Mouse (Mus musculus) kidney, embryonic 14.5 days (tissue): ENCODE measurements at regions not wholly inside any gene's neighbourhood (a gene's known extent, or its start where the extent isn't known, plus 50 kb on each side); places are given as distances from the start of the nearest gene placed in this dataset.

Experiments used
- ATAC-seq: fragments of 200-750 bp; cut with Nextera tagmentation; 2 replicates; pipeline ENCODE4 v1.8.0; 2017; ENCODE audit warnings: moderate number of reproducible peaks, mild to moderate bottlenecking, moderate TSS enrichment, moderate library complexity; ENCODE audit not compliant: low FRiP score, low TSS enrichment
- H3K27ac ChIP-seq: fragments of 300-500 bp; sonication (generic); 2 replicates; pipeline ENCODE4 v1.5.1; 2014; ENCODE audit warnings: low read depth, mild to moderate bottlenecking, low read length, moderate library complexity, mixed read lengths
- H3K27me3 ChIP-seq: fragments of 300-500 bp; sonication (generic); 2 replicates; pipeline ENCODE4 v1.6.1; 2014; ENCODE audit warnings: mild to moderate bottlenecking, low read length; ENCODE audit not compliant: control insufficient read depth, insufficient read depth
- H3K36me3 ChIP-seq: fragments of 300-500 bp; sonication (generic); 2 replicates; pipeline ENCODE4 v1.6.1; 2014; ENCODE audit warnings: low read length, mixed read lengths; ENCODE audit not compliant: control insufficient read depth, insufficient read depth
- H3K4me1 ChIP-seq: fragments of 300-500 bp; sonication (generic); 2 replicates; pipeline ENCODE4 v1.6.1; 2014; ENCODE audit warnings: low read length, mixed read lengths; ENCODE audit not compliant: control insufficient read depth, insufficient read depth
- H3K4me2 ChIP-seq: fragments of 300-500 bp; sonication (generic); replicated peaks from 2 replicates; pipeline ENCODE4 v1.6.1; 2014; ENCODE audit warnings: low read depth, mild to moderate bottlenecking, low read length
- H3K4me3 ChIP-seq: fragments of 300-500 bp; sonication (generic); 2 replicates; pipeline ENCODE4 v1.5.1; 2014; ENCODE audit warnings: mild to moderate bottlenecking, low read length
- H3K9ac ChIP-seq: fragments of 300-500 bp; sonication (generic); 2 replicates; pipeline ENCODE4 v1.6.1; 2014; ENCODE audit warnings: low read depth, mild to moderate bottlenecking, low read length, moderate library complexity
- H3K9me3 ChIP-seq: fragments of 300-500 bp; sonication (generic); 2 replicates; pipeline ENCODE4 v1.6.1; 2016; ENCODE audit warnings: low read length; ENCODE audit not compliant: control insufficient read depth
- WGBS: fragments of 180-500 bp; shearing (Covaris S2); extraction: QIAGEN DNeasy Blood & Tissue Kit; methylation state at CpG from one replicate; pipeline ENCODE4 v1.1.7; 2014; 5-methylcytosine and 5-hydroxymethylcytosine counted together

- Histone ChIP-seq H3K27me3 (0 out of 2 replicates have a peak, but pooled peaks cover 3% of the 10 kb centered on the region), H3K27ac (no peak overlapping the region), H3K4me1 (no peaks in the 10 kb centered on the region), H3K4me3 (no peak overlapping the region), H3K36me3 (no peaks in the 10 kb centered on the region), H3K9ac (no peak overlapping the region), H3K9me3 (no peaks in the 10 kb centered on the region), H3K4me2 (no peak overlapping the region)
- ATAC-seq, result no peak
- 31% methylated on average over 3 of the region's 3 CpGs for WGBS
Measured at GRCm38 (mm10) chr6:64797600-64797999, 68.7 kb downstream of the Atoh1 start.

DNA sequence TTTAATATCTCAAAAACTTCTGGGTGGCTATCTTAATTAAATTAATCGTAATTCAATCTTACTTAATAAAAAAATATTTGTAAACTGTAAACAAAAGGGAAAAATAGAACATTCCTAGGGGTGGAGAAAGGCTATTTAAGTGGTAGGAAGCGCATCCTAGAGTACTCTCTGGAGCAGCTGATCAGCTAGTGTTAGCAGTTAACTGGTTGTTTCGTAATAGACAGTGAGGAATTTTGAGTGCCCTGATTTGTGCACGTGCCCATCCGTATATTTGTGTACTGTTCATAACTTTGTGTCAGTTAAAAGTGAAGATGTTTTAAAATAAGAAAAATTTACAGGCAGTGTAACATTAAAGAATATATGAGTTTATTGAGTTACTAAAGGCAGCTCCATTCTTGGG is 69.9 kb downstream of the Atoh1 start:
- Histone ChIP-seq H3K27me3 (0 out of 2 replicates have a peak, but pooled peaks cover 3% of the 10 kb centered on the region), H3K4me2 (peak overlapping the region; percentile 64), H3K9ac (no peak overlapping the region), H3K4me1 (no peaks in the 10 kb centered on the region), H3K27ac (no peak overlapping the region), H3K36me3 (no peaks in the 10 kb centered on the region), H3K9me3 (no peaks in the 10 kb centered on the region), H3K4me3 (no peak overlapping the region; the same call in 1 of the 2 replicates)
- ATAC-seq, result no peak
- 70% methylated on average over 5 of the region's 5 CpGs for WGBS

DNA sequence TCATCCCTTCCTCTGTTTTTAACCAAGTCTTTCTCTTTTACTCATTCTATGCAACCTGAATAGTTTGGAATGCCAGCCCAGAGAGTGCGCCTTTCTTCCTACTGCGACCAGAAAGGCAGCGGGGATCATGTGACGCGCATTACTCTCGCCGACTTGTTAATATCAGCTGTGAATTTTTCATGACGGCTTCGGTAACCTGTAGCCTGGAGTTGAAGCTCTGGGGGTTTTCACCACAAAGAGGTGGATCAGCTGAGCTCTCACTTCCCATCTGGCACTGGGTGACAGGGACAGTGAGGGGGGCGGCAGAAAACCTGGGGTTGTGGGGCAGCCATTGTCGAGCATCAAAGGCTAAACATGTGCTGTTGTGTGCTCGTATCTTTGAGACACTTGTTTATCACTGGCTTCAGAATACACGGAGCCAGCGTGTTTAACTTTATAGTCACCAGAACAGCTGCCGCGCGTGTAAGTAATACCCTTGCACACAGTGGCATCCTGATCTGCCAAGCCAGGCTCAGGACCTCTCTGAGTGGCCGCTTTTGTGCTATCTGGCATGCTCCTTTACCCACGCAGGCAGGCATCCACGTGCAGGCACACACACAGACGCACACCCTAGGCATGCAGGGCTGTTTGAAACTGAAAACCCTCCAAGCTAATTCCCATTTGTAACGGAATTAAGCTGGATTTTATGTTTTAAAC is 70.5 kb downstream of the Atoh1 start:
- Histone ChIP-seq H3K4me2 (peak overlapping the region; percentile 64), H3K4me1 (no peaks in the 10 kb centered on the region), H3K9ac (no peak overlapping the region), H3K27ac (no peak overlapping the region), H3K9me3 (no peaks in the 10 kb centered on the region), H3K36me3 (no peaks in the 10 kb centered on the region), H3K4me3 (peak overlapping the region; percentile 37), H3K27me3 (0 out of 2 replicates have a peak, but pooled peaks cover 3% of the 10 kb centered on the region)
- 8% methylated on average over 22 of the region's 22 CpGs for WGBS
- peak; percentile 68; the same call in 1 of the 2 replicates for ATAC-seq

GRCm38 (mm10) chr6:64800965-64801364 is 72.0 kb downstream of the Atoh1 start:
- H3K27ac ChIP-seq, result no peak overlapping the region
- 73% methylated on average over 3 of the region's 3 CpGs for WGBS
- H3K4me2 ChIP-seq, result no peak overlapping the region
- 0 out of 2 replicates have a peak, but pooled peaks cover 3% of the 10 kb centered on the region for H3K27me3 ChIP-seq
- no peak for ATAC-seq
- H3K4me1 ChIP-seq, result no peaks in the 10 kb centered on the region
- H3K36me3 ChIP-seq, result no peaks in the 10 kb centered on the region
- H3K9me3 ChIP-seq, result no peaks in the 10 kb centered on the region
- no peak overlapping the region for H3K9ac ChIP-seq
- H3K4me3 ChIP-seq, result no peak overlapping the region

- H3K9me3 ChIP-seq, result no peaks in the 10 kb centered on the region
- 89% methylated on average over 1 of the region's 1 CpGs for WGBS
- no peaks in the 10 kb centered on the region for H3K27me3 ChIP-seq
- H3K9ac ChIP-seq, result no peak overlapping the region
- H3K4me1 ChIP-seq, result no peaks in the 10 kb centered on the region
- ATAC-seq, result no peak
- H3K4me2 ChIP-seq, result no peak overlapping the region
- no peak overlapping the region for H3K4me3 ChIP-seq
- no peaks in the 10 kb centered on the region for H3K36me3 ChIP-seq
- H3K27ac ChIP-seq, result no peak overlapping the region
Measured at GRCm38 (mm10) chr6:64815115-64815514, 86.2 kb downstream of the Atoh1 start.

DNA sequence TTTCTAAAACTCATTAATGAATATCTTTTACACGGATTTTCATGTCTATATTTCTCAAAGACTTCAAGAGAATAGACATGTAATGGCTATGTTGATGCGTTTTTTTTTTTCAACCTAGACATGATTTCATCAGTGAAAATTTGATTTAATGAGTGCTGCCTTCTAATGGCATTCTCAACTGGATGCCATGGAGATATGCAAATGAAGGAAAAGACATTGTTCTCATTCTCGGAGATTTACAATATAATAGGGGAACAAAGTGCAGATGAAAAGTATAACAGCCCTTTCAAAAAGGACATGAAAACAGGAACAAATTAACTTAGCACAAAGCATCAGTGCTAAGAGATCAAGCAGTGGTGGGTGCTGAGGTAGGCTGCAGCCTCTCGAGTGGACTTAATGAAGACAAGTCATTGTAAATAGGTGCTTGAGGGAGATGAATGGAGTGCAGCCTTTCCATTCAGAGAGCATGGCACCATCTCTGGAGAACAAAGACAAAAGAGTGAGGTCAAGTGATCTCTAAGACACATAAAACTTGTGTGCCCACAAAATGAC is 120.2 kb downstream of the Atoh1 start:
- H3K36me3 ChIP-seq, result no peaks in the 10 kb centered on the region
- no peaks in the 10 kb centered on the region for H3K9me3 ChIP-seq
- no peak overlapping the region for H3K4me2 ChIP-seq
- no peak overlapping the region for H3K9ac ChIP-seq
- H3K4me3 ChIP-seq, result no peak overlapping the region
- no peak for ATAC-seq
- WGBS, result 82% methylated on average over 4 of the region's 4 CpGs
- no peaks in the 10 kb centered on the region for H3K27me3 ChIP-seq
- no peak overlapping the region for H3K27ac ChIP-seq
- H3K4me1 ChIP-seq, result no peaks in the 10 kb centered on the region

GRCm38 (mm10) chr6:64862901-64863300 is 134.0 kb downstream of the Atoh1 start:
- Histone ChIP-seq H3K36me3 (no peaks in the 10 kb centered on the region), H3K9ac (no peak overlapping the region), H3K27ac (no peak overlapping the region), H3K27me3 (no peaks in the 10 kb centered on the region), H3K4me1 (no peaks in the 10 kb centered on the region), H3K9me3 (no peaks in the 10 kb centered on the region), H3K4me3 (no peak overlapping the region), H3K4me2 (no peak overlapping the region)
- ATAC-seq, result no peak
- WGBS, result 79% methylated on average over 4 of the region's 4 CpGs

DNA sequence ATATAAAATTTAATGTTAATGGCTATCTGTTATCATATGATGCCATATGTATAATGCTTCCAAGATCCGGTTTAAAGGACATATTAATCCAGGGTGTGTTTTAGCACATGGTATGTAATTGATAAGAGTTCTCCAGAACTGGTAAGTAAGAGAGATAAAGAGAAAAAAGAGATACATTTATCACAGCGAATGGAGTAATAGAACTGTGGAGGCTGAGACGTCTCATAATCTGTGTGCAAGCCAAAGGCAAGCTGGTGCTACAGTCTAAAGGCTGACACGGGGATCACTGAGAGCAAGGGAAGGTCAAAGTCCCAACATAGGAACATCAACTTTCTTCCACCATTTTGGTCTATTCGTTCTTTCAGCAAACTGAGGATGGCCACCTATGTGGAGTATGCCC is 146.0 kb upstream of the Smarcad1 start:
- no peaks in the 10 kb centered on the region for H3K9me3 ChIP-seq
- no peaks in the 10 kb centered on the region for H3K27me3 ChIP-seq
- no peak overlapping the region for H3K27ac ChIP-seq
- 90% methylated on average over 5 of the region's 5 CpGs for WGBS
- no peak overlapping the region for H3K9ac ChIP-seq
- H3K4me1 ChIP-seq, result no peaks in the 10 kb centered on the region
- no peak for ATAC-seq
- no peaks in the 10 kb centered on the region for H3K36me3 ChIP-seq
- H3K4me3 ChIP-seq, result no peak overlapping the region
- H3K4me2 ChIP-seq, result no peak overlapping the region
